Comparison of ENCODE assay signal across 8 mouse cellular contexts in genomic region chr7:19094826-19095750, GRCm38 (mm10). TPM values are rescaled to one million over a fixed set of nuclear protein-coding genes. Genes with fewer than 3 reads are reported as not detected.
DNase-seq lines count a peak whose midpoint lies in the region; ATAC-seq lines count a peak whose summit lies in the region.

No protein-coding gene starts in this region.

- H3K4me3 ChIP-seq in forebrain, embryonic 13.5 days: peak overlapping the region; percentile 66
- peak overlapping the region; percentile 52 for H3K4me3 ChIP-seq in hindbrain, embryonic 14.5 days (replicated peaks; ENCODE audit: low read length)
- peak overlapping the region; percentile 66 for H3K4me3 ChIP-seq in liver, embryonic 11.5 days (ENCODE audit: low read depth, low read length)

- peak overlapping the region; percentile 84 for H3K9ac ChIP-seq in forebrain, embryonic 13.5 days
- peak overlapping the region; percentile 63 for H3K9ac ChIP-seq in hindbrain, embryonic 14.5 days
- H3K9ac ChIP-seq in liver, embryonic 11.5 days (ENCODE audit: low read depth, low read length): peak overlapping the region; percentile 76

- no peaks in the 10 kb centered on the region for H3K9me3 ChIP-seq in forebrain, embryonic 13.5 days (replicated peaks)
- no peaks in the 10 kb centered on the region for H3K9me3 ChIP-seq in hindbrain, embryonic 14.5 days (ENCODE audit: control insufficient read depth, low read length)
- no peaks in the 10 kb centered on the region for H3K9me3 ChIP-seq in liver, embryonic 11.5 days (ENCODE audit: control insufficient read depth, low read length)

- peak overlapping the region; percentile 99 for H3K4me2 ChIP-seq in forebrain, embryonic 13.5 days
- H3K4me2 ChIP-seq in hindbrain, embryonic 14.5 days (replicated peaks): peak overlapping the region; percentile 94
- peak overlapping the region; percentile 95 for H3K4me2 ChIP-seq in liver, embryonic 11.5 days

- ATAC-seq in forebrain, embryonic 13.5 days: 0 out of 2 replicates have a peak, but pooled peaks have one; percentile 0
- peak; percentile 1; the same call in 1 of the 2 replicates for ATAC-seq in hindbrain, embryonic 14.5 days (ENCODE audit: low FRiP score)
- no peak for ATAC-seq in liver, embryonic 11.5 days (replicated peaks; ENCODE audit: low FRiP score)

- H3K27me3 ChIP-seq in forebrain, embryonic 13.5 days: peaks cover 19% of the 10 kb centered on the region
- H3K27me3 ChIP-seq in hindbrain, embryonic 14.5 days (ENCODE audit: control insufficient read depth, insufficient read depth, low read length): peaks cover 30% of the 10 kb centered on the region
- peaks cover 70% of the 10 kb centered on the region for H3K27me3 ChIP-seq in liver, embryonic 11.5 days (replicated peaks; ENCODE audit: control insufficient read depth, insufficient read depth, low read length)

- peaks cover 26% of the 10 kb centered on the region for H3K36me3 ChIP-seq in forebrain, embryonic 13.5 days (ENCODE audit: poor library complexity, severe bottlenecking)
- H3K36me3 ChIP-seq in hindbrain, embryonic 14.5 days (replicated peaks; ENCODE audit: control insufficient read depth, insufficient read depth): peaks cover 23% of the 10 kb centered on the region
- H3K36me3 ChIP-seq in liver, embryonic 11.5 days (ENCODE audit: control insufficient read depth, insufficient read depth, low read length): peaks cover 8% of the 10 kb centered on the region; the same call in 1 of the 2 replicates

- H3K4me1 ChIP-seq in forebrain, embryonic 13.5 days: peaks cover 60% of the 10 kb centered on the region
- peaks cover 28% of the 10 kb centered on the region; the same call in 1 of the 2 replicates for H3K4me1 ChIP-seq in hindbrain, embryonic 14.5 days (replicated peaks; ENCODE audit: control insufficient read depth, insufficient read depth, low read length)
- H3K4me1 ChIP-seq in liver, embryonic 11.5 days (replicated peaks; ENCODE audit: control insufficient read depth, insufficient read depth, low read length): peaks cover 35% of the 10 kb centered on the region

- H3K27ac ChIP-seq in forebrain, embryonic 13.5 days: peak overlapping the region; percentile 87
- H3K27ac ChIP-seq in hindbrain, embryonic 14.5 days: peak overlapping the region; percentile 70
- H3K27ac ChIP-seq in liver, embryonic 11.5 days (ENCODE audit: low read depth, low read length): peak overlapping the region; percentile 83

- WGBS in forebrain, embryonic 13.5 days: under 1% methylated on average over 62 of the region's 87 CpGs
- under 1% methylated on average over 86 of the region's 87 CpGs for WGBS in hindbrain, embryonic 14.5 days
- under 1% methylated on average over 86 of the region's 87 CpGs for WGBS in liver, embryonic 11.5 days

- peak; percentile 36 to 37 for DNase-seq in cerebellum, postnatal 14 days
- no peak for DNase-seq in cerebellum, adult 18-20 months
- peak; percentile 41 for DNase-seq in R1 (ENCODE audit: low read depth, low spot score)
- DNase-seq in hindbrain, embryonic 14.5 days (ENCODE audit: low spot score): no peak
- DNase-seq in liver, embryonic 11.5 days (ENCODE audit: low spot score): no peak
- peak; percentile 57 for DNase-seq in naive thymus-derived CD4-positive, alpha-beta T cell, adult 2 months (ENCODE audit: low read depth)
- DNase-seq in frontal cortex, postnatal 14 days (ENCODE audit: low spot score in 2 of 2): no peak

RNA-seq across cellular contexts. Expression of gene Six5, which starts 0.7 kb away (rescaled TPM):
- polyA plus RNA-seq in forebrain, embryonic 13.5 days (2015; fragmentation: Nextera tagmentation; extraction: Ambion mirVana): 3.5 and 4.1 TPM in 2 replicates
- polyA plus RNA-seq in hindbrain, embryonic 14.5 days (2014; fragmentation: Nextera tagmentation; extraction: Ambion mirVana): 2.3 and 2.5 TPM in 2 replicates
- 3.7 and 4.3 TPM in 2 replicates for polyA plus RNA-seq in liver, embryonic 11.5 days (2014; fragmentation: Nextera tagmentation; extraction: Ambion mirVana)

RNA-seq across cellular contexts. Expression of gene Dmpk, which starts 11.4 kb away (rescaled TPM):
- polyA plus RNA-seq in forebrain, embryonic 13.5 days (2015; fragmentation: Nextera tagmentation; extraction: Ambion mirVana): 8.3 and 9.4 TPM in 2 replicates
- 8.2 and 8.9 TPM in 2 replicates for polyA plus RNA-seq in hindbrain, embryonic 14.5 days (2014; fragmentation: Nextera tagmentation; extraction: Ambion mirVana)
- polyA plus RNA-seq in liver, embryonic 11.5 days (2014; fragmentation: Nextera tagmentation; extraction: Ambion mirVana): 12.4 and 13.9 TPM in 2 replicates

RNA-seq across cellular contexts. Expression of gene Dmwd, which starts 19.1 kb away (rescaled TPM):
- polyA plus RNA-seq in forebrain, embryonic 13.5 days (2015; fragmentation: Nextera tagmentation; extraction: Ambion mirVana): 20.6 and 22.6 TPM in 2 replicates
- 32.0 and 35.0 TPM in 2 replicates for polyA plus RNA-seq in hindbrain, embryonic 14.5 days (2014; fragmentation: Nextera tagmentation; extraction: Ambion mirVana)
- 10.2 and 12.8 TPM in 2 replicates for polyA plus RNA-seq in liver, embryonic 11.5 days (2014; fragmentation: Nextera tagmentation; extraction: Ambion mirVana)

RNA-seq across cellular contexts. Expression of gene Gm4969, which starts 23.1 kb away (rescaled TPM):
- 1.2 and 1.4 TPM in 2 replicates for polyA plus RNA-seq in forebrain, embryonic 13.5 days (2015; fragmentation: Nextera tagmentation; extraction: Ambion mirVana)
- polyA plus RNA-seq in hindbrain, embryonic 14.5 days (2014; fragmentation: Nextera tagmentation; extraction: Ambion mirVana): 6.7 and 7.7 TPM in 2 replicates
- 1.2 and 1.9 TPM in 2 replicates for polyA plus RNA-seq in liver, embryonic 11.5 days (2014; fragmentation: Nextera tagmentation; extraction: Ambion mirVana)

RNA-seq across cellular contexts. Expression of gene Fbxo46, which starts 24.6 kb away (rescaled TPM):
- polyA plus RNA-seq in forebrain, embryonic 13.5 days (2015; fragmentation: Nextera tagmentation; extraction: Ambion mirVana): 19.1 and 22.2 TPM in 2 replicates
- polyA plus RNA-seq in hindbrain, embryonic 14.5 days (2014; fragmentation: Nextera tagmentation; extraction: Ambion mirVana): 10.9 and 11.9 TPM in 2 replicates
- 9.9 TPM in 2 replicates for polyA plus RNA-seq in liver, embryonic 11.5 days (2014; fragmentation: Nextera tagmentation; extraction: Ambion mirVana)

Comparison
In these comparisons a context has a peak if more than half of its experiments do, and no peak if none do; other contexts are left out.
1. DNase-seq: peak in cerebellum, postnatal 14 days (2 of 2), R1 (single experiment) and naive thymus-derived CD4-positive, alpha-beta T cell, adult 2 months (single experiment); none in cerebellum, adult 18-20 months (0 of 2), hindbrain, embryonic 14.5 days (single experiment), liver, embryonic 11.5 days (single experiment) and frontal cortex, postnatal 14 days (0 of 2).
2. Peak in every context shown above with its lines, with median percentiles within 50 percentile points of each other: H3K27ac ChIP-seq, H3K4me2 ChIP-seq, H3K4me3 ChIP-seq and H3K9ac ChIP-seq.